Mouse (Mus musculus) splenic B cell, adult 2 months (primary cell): ENCODE measurements at regions not wholly inside any gene's neighbourhood (a gene's known extent, or its start where the extent isn't known, plus 50 kb on each side); places are given as distances from the start of the nearest gene placed in this dataset.

Experiments used
- DNase-seq: peaks from one replicate; pipeline ENCODE4 v3.0.0-alpha.2; 2011; ENCODE audit warnings: low read depth, low spot score
- H3K27me3 ChIP-seq: 2 replicates; pipeline ENCODE4 v1.6.1; 2012; ENCODE audit warnings: mild to moderate bottlenecking, low read length, moderate library complexity, mixed read lengths; ENCODE audit not compliant: control insufficient read depth, poor library complexity, insufficient read depth, severe bottlenecking
- H3K36me3 ChIP-seq: 2 replicates; pipeline ENCODE4 v1.6.1; 2012; ENCODE audit warnings: mild to moderate bottlenecking, low read length, moderate library complexity, mixed read lengths; ENCODE audit not compliant: control insufficient read depth, poor library complexity, insufficient read depth, severe bottlenecking

- H3K36me3 ChIP-seq: no peaks in the 10 kb centered on the region
- DNase-seq: no peak
- no peaks in the 10 kb centered on the region for H3K27me3 ChIP-seq
Observed at GRCm38 (mm10) chr10:68351841-68352555, 73.5 kb upstream of the Arid5b start.

- Histone ChIP-seq H3K36me3 (no peaks in the 10 kb centered on the region), H3K27me3 (no peaks in the 10 kb centered on the region)
- no peak for DNase-seq
Observed at GRCm38 (mm10) chr10:68351441-68351840, 72.9 kb upstream of the Arid5b start.

- no peak for DNase-seq
- Histone ChIP-seq H3K27me3 (no peaks in the 10 kb centered on the region), H3K36me3 (no peaks in the 10 kb centered on the region)
Observed at GRCm38 (mm10) chr10:68350798-68351197, 72.3 kb upstream of the Arid5b start.

- Histone ChIP-seq H3K36me3 (no peaks in the 10 kb centered on the region), H3K27me3 (no peaks in the 10 kb centered on the region)
- no peak for DNase-seq
Observed at GRCm38 (mm10) chr10:68347806-68348205, 69.3 kb upstream of the Arid5b start.

GRCm38 (mm10) chr10:68344991-68345720, 66.6 kb upstream of the Arid5b start:
- no peak for DNase-seq
- Histone ChIP-seq H3K36me3 (no peaks in the 10 kb centered on the region), H3K27me3 (no peaks in the 10 kb centered on the region)

GRCm38 (mm10) chr10:68344211-68344610, 65.7 kb upstream of the Arid5b start:
- DNase-seq: no peak
- no peaks in the 10 kb centered on the region for H3K36me3 ChIP-seq
- no peaks in the 10 kb centered on the region for H3K27me3 ChIP-seq

GRCm38 (mm10) chr10:68334054-68334453, 55.5 kb upstream of the Arid5b start:
- Histone ChIP-seq H3K27me3 (no peaks in the 10 kb centered on the region), H3K36me3 (no peaks in the 10 kb centered on the region)
- DNase-seq: no peak
